Mouse (Mus musculus) urinary bladder, adult 2 months (tissue): ENCODE results near the gene Rhbdd1. TPM values are rescaled to one million over a fixed set of nuclear protein-coding genes. Genes with fewer than 3 reads are reported as not detected.

Experiments
- DNase-seq: peaks from one replicate; pipeline ENCODE4 v3.0.0; 2022; ENCODE audit warnings: low spot score
- polyA plus RNA-seq: library from polyadenylated mRNA; depleted of rRNA; stranded (reverse); fragments of >200 nt; gene quantifications from 2 replicates; pipeline ENCODE4 v1.2.3, GENCODE M21; 2012; rRNA removed

Gene Rhbdd1
- polyA plus RNA-seq, 1 experiment, result 28.6 TPM

DNA sequence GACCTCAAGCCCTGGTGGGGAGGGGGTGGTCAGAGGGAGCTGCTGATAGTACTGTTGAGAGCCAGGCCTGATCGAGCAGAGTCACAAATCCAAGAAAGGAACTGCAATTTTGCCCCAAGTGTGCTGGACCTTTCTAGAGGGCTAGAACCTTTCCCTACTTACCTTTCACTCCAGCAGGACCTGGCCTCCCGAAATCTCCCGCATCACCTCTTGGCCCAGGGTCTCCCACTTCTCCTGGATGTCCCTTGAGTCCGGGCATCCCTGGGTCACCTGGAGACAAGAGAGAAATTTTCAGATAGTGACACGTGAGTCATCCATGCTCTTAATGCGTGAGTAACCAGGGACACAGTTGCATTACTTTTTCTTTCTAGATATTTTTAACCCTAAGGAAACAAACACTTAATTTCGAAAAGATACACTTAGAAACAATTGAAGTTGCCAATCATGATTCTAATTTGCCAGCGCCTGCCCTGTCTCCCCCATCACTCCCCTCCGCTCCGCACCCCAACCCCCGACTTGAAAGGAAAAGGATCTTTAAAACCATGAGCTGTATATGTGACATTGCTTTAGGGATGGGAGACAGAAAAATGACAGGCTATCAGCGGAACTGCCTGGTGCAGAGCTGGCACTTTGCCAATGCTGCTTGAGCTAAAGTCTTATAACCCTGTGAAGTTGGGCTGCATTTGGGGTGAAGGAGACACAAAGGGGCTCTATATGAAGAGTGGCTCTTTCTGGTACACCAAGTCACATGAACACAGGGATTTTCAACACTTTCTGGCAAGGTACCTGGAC is 163.6 kb downstream of the Rhbdd1 start:
- no peak for DNase-seq

DNA sequence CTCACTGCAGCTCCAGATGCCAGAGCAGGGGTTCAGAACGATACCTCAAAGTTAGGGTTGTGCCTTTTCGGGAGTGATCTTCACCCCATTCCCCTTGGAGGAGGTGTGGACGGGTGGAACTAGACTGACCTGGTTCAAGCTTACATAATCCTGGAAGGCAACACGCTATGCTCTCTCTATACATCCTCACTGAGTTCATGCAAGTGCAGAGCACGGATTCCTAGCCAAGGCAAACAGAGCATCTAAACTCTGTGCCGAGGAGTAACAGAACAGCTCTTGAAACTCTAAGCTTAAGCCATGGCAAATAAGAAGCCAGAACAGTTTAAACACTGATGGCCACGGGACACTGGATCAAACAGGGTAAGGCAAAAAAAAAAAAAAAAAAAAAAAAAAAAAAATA is 166.1 kb downstream of the Rhbdd1 start:
- DNase-seq, result no peak

DNA sequence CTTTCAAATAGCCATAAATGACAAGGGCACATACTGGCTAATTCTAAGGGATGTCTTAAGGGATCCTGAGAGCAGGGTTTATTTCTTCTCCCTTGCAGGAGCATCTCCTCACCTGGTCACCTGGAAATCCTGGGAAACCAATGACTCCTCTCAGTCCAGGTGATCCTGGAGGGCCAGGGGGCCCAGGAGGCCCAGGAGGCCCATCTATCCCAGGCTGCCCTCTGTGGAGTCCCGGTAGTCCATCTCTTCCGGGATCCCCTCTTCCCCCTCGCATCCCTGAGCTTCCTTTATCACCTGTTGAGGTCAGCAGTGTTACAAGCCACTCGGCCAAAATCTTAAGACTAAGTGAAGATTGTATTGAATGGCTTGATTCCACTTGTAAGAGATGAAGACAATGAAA is 170.1 kb downstream of the Rhbdd1 start:
- DNase-seq, result no peak

DNA sequence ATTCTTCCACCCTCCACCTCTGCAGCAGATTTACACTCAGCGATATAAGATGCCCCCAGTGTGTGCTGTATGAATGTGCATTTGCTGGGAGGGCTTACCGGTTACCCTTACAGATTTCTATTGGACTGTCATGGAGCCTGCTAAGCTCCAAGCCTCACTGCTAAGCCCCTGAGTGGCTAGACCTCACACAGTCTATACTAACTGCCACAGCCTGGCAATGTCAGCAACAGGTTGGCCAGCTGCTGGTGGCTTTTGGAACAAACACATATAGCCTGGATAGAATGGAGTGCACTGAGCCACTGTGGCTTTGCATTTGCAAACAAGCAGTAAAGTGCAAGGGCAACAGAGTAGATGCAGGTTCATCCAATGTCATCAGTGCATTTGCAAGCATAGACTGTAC is 175.7 kb downstream of the Rhbdd1 start:
- DNase-seq, result no peak

Other genes starting within 250 kb of the Rhbdd1 start
- gene Gm9747, start 83.3 kb upstream of the Rhbdd1 start, polyA plus RNA-seq, result 0.04 TPM in 1 of 2 replicates, not detected in the other
- 6.6 and 7.7 TPM in 2 replicates for gene Irs1, start 25.0 kb upstream of the Rhbdd1 start, polyA plus RNA-seq